Mouse (Mus musculus) bone marrow macrophage, adult 2 months (primary cell): ENCODE data around the gene Ttc7b.

Source experiments
- CTCF ChIP-seq: IDR thresholded peaks from 2 replicates; pipeline ENCODE4 v1.5.1; 2012; ENCODE audit warnings: low read depth, mild to moderate bottlenecking, low read length, moderate library complexity
- POLR2A ChIP-seq: IDR thresholded peaks from 2 replicates; pipeline ENCODE4 v1.6.1; 2012; ENCODE audit warnings: mild to moderate bottlenecking, low read depth, low read length, borderline replicate concordance

GRCm38 (mm10) chr12:100326732-100327131, 193.9 kb downstream of the Ttc7b start:
- TF ChIP-seq CTCF (no peak), POLR2A (no peak)
